20 mouse cellular contexts compared by ENCODE assay signal in the genomic region with DNA sequence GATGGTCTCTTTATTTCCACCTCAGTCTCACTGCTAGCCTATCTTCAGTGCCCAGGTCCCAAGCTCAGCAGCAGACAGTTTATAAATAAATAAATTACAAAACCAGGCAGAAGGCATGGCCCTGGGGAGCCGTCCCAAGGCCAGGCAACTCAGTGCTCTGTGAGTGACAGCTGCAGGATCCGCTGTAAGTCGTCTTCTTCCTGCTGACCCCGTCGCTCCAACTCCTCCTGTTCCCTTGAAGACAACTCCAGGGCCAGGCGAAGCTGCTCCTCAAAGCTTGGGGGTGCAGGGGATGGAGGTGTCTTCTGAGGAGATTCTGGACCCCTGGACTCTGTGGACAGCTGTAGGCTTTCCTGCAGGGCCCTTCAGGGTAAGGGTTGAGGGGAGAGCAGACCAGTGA. TPM values are rescaled to one million over a fixed set of nuclear protein-coding genes. Genes with fewer than 3 reads are reported as not detected.
"Had no signal": no experiment of that assay in that cellular context is flagged by ENCODE, and none has a peak within 500 bp of the region (broad histone marks: within the 10 kb centered on the region; RNA-seq: fewer than 3 reads in every experiment).

No protein-coding gene starts in this region.

- H3K9ac ChIP-seq: limb, embryonic 15.5 days; liver, embryonic 12.5 days; lung, embryonic 14.5 days; neural tube, embryonic 13.5 days had no signal

- ATAC-seq: liver, embryonic 12.5 days had no signal

- H3K27ac ChIP-seq: left cerebral cortex, adult 2 months; limb, embryonic 15.5 days; liver, embryonic 12.5 days; midbrain, embryonic 10.5 days; neural tube, embryonic 13.5 days had no signal

- H3K4me2 ChIP-seq: limb, embryonic 15.5 days; lung, embryonic 14.5 days; neural tube, embryonic 13.5 days had no signal

- H3K27me3 ChIP-seq: limb, embryonic 15.5 days had no signal

- H3K9me3 ChIP-seq: limb, embryonic 15.5 days; liver, embryonic 12.5 days; midbrain, embryonic 10.5 days; neural tube, embryonic 13.5 days had no signal

- H3K4me3 ChIP-seq: left cerebral cortex, adult 2 months; limb, embryonic 15.5 days; liver, embryonic 12.5 days; midbrain, embryonic 10.5 days; neural tube, embryonic 13.5 days had no signal

- H3K36me3 ChIP-seq: liver, embryonic 12.5 days had no signal

- DNase-seq: kidney, postnatal 25 days; lung, embryonic 14.5 days; midbrain, embryonic 14.5 days; right cerebral cortex, adult 18-20 months; right cerebral cortex, postnatal 25 days; thymus, postnatal 36 days had no signal

RNA-seq across cellular contexts. Expression of gene AC109138.7, which starts 56.0 kb away (rescaled TPM):
- total RNA-seq: layer of hippocampus, postnatal 25 days; left cerebral cortex, adult 2 months; left cerebral cortex, postnatal 25 days; megakaryocyte, adult 5-6 weeks; monocyte, adult 5-6 weeks had no signal
- polyA plus RNA-seq: limb, embryonic 11.5 days; limb, embryonic 15.5 days; liver, embryonic 12.5 days; liver, embryonic 16.5 days; lung, embryonic 14.5 days; midbrain, embryonic 10.5 days; midbrain, embryonic 14.5 days; neural tube, embryonic 13.5 days; small intestine, adult 2 months; stomach, embryonic 16.5 days; thymus, postnatal 0 days had no signal
